Mouse (Mus musculus): ENCODE results near the gene Lrrc74b.

The Lrrc74b gene

GRCm38 (mm10) chr16:17499249-17499883 is 61.7 kb downstream of the Lrrc74b start:
- peak; percentile 37 for DNase-seq (ENCODE audit: low read depth, low spot score)

- no peak for DNase-seq (ENCODE audit: low read depth, low spot score)
Observed at GRCm38 (mm10) chr16:17496499-17497305, 64.3 kb downstream of the Lrrc74b start.
